Mouse (Mus musculus) cerebellum, adult (tissue): ENCODE results near the gene Nbas.

ENCODE experiments used
- ATAC-seq: cut with Nextera tagmentation; 2 replicates; pipeline ENCODE4 v1.9.2; 2017; ENCODE audit warnings: mild to moderate bottlenecking, moderate library complexity, mixed read lengths; ENCODE audit not compliant: insufficient number of reproducible peaks, low FRiP score, low TSS enrichment

The Nbas gene

DNA sequence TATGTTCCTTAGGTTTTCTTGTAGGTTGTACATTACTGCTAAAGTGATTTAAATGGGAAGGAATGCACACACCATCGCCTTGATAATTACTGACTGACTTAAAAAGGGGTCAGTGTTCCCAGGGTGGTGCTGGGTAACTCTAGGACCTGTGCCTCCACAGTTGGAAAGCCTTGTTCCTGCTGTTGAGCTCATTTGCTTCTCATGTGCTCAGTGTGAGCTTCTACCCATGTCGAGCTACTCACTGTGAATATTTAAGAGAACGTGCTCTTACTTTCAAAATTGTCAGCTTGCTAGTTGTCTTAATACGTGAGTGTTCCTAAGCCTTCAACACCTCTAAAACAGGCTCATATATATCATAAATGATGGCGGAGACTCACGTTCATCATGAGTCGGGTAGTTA is 112.6 kb downstream of the Nbas start:
- ATAC-seq = no peak

DNA sequence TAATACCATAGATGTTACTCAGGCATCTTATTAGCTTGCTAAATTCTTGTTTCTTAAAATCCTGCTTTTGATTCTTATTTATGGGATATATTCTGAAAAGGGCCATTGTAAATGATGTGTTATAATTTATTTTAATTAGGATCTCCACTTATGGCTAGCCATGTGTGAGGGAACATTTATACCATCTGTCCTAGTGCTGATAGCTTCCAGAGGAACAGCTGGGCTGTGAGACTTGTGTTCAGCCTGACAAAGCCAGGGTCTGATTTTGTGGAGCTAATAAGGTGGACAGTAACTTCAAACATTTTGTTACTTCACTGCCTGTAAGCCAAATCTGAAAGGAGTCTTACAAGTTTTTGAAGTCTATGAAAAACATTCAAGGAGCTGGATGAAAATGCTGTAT is 113.1 kb downstream of the Nbas start:
- ATAC-seq = no peak

DNA sequence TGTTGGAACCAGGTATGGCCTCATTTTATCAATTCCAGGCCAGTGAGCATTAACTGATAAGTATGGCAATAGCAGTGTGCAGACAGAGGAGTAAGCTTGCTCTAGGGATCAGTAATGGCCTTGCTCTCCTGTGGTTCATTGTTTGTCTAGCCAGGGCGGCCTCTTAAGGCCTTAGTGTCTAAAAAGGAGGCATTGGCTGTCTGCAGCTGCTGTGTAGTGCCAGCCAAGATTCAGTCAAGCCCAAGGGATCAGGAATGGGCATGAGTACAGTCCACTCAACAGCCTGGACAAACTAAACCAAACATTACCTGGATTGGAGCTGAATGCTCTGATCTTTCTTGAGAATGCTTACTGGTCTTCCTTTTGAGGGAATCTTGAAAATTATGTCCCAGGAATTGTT is 120.7 kb downstream of the Nbas start:
- ATAC-seq = no peak

DNA sequence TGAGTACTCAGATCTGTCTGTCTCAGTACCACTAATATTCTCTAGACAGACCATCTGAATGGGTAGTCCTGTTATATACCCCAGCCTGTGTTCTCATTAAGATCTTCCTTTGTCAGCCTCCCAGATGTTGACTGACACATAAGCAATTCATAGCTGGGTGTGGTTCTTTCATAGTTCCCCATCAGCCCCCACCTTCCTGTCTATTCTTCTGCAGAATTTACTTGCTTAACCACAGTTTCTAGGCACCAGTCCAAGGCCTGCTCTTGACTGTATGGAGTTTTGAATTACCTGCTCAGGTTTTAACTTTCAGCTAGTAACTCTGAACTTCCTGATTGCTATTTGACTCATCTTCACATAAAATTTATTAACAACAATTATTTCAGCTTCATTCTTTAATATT is 141.3 kb downstream of the Nbas start:
- ATAC-seq = no peak

DNA sequence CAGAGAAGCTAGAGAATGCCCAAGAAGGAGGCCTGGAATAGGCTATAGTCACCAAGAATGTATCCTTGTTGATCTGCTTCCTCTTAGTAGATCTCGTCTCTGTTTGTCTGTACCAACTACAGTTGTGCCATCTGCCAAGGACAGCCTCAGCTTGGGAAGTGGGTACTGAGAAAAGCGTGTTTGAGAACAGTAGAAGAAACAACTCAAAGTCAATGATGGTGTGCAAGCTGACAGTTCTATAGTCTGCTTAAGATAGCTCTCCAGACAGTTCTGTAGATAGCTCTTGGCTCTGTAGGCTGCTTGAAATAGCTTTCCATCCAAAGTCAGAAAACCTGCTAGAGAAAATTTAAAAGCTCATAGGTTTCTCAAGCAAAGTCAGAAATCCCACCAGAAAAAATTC is 149.7 kb downstream of the Nbas start:
- no peak for ATAC-seq

DNA sequence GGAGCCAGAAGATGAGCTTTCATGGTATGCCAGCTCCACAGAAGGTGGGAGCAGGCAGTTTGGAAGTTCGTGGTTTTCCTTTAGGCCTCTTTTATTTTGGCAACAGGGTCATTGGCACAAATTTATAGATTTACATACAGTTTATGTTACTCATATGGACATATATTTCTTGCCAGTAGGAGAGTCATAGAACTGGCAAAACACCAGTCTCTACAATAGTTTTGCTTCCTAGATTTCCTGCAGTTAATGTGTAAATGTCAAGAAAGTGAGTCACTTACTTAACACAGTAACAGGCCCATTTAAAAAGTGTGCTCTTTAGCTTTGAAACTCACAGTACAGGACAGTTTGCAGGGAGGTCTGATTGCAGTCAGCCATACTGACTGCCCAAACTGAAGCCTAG is 161.3 kb downstream of the Nbas start:
- no peak for ATAC-seq

DNA sequence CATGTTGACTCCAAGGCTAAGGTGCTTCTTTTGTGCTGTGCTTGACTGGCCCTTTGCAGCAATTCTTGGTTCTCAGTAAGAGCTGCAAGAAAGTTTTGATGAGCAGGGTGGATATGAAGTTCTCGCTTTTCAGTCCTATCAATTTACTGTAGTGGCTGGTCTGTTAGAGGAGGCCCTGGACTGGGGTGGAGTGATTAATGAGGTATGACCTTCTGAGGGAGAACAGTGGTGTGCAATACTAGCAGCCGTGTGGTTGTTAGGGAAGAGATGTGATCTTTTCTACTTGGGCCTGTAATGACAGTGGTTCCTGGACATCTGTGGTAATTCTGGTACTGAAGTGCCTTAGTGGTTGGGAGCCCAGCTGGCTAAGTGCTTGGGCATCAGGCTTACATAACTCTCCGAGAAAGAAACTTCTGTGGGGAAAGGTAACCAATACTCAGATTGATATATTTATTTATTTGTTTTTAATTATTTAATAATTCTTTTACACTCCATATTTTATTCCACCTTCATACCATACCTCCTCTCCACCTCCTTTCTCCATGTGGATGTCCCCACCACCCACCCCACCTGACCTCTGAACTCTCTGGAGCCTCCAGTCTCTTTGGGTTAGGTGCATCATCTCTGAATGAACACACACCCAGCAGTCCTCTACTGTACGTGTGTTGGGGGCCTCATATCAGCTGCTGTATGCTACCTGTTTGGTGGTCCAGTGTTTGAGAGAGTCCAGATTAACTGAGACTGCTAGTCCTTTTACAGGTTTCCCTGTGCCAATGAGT is 175.9 kb downstream of the Nbas start:
- no peak for ATAC-seq

DNA sequence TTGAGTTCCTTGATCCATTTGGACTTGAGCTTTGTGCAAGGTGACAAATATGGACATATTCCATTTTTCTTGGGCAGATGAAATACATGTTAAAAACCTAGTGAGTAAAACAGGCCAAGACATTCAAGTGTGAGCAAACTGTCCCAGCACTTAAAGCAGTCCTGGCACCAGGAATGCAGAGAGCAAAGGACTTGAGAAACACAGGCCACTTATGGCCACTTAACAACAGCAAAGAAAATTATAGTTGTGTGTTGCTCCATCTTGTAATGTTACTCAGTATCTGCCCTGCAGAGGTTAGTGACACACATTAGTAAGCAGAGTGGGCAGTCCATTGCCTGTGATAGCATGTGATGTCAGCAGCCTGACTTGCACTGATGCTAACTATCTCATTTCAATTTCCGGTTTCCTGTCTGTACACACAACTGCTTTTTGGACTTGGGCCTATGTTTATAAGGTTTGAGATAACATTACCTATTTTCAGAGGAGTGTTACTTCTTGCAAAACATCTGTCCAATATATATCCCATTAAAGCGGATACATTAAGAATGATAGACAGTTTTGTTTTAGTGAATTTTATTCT is 176.6 kb downstream of the Nbas start:
- ATAC-seq = no peak

DNA sequence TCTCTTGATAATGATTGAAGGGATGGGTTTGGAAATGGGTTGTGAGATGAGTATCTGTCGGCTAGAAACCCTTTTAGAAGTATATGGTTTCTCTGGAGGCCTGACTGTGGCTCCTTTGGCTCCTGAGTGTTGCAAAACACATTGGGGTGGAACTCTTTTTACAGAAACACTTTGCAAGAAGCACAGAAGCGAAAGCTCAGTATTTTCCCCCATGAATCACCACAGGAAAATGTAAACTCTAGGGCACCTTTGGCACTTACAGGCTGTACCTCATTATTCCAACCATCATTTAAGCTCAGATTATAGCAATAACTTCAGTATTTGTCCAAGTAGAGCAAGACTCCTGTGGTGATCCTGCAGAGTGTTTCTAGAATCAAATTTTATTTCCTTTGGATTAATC is 180.0 kb downstream of the Nbas start:
- no peak for ATAC-seq

DNA sequence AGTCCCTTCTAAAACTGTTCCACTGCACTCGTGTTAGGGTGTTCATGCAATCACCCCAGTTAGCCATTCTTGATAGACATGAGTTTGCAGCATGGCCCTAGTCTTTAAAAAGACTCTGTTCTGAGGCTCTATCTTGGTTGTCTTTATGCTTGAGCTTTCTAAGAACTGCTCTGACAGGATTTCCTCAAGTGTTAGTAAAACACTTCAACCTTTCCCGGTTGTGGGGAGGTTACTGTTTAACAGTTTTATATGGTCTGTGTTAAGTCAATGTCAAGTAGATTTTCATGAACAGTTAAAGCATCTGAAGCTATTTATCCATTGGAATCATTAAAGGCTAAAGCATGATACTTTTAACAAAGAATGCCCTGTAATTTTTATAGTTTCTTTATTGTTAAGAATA is 183.1 kb downstream of the Nbas start:
- no peak for ATAC-seq

DNA sequence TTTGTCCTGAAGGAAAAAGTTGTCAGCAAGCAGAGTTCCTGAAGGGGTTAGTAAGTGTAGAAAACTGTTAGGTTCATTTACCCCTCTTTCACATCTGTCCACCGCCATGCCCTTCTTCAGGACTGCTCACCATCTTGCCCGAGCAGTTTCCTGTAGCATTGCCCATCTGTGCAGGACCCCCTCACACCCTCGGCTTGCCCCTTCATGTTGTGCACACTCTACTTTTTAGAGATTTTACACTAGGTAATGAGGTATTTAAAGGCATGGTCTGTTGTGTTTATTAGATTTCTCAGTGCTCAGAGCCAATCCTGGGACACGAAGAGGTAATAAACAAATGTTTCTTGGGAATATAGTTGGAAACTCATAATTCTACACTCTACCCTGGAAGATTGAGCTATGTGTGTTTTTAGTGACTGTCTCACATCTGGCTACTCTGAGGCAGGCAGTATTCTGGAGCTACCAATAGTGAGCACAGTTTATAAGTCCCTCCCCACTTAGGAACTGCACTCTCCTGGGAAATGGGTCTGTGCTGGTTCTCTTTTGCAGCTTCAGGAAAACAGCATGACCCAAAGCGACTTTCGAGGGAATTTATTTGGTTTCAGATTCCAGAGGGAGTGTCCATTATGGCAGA is 191.4 kb downstream of the Nbas start:
- no peak for ATAC-seq

DNA sequence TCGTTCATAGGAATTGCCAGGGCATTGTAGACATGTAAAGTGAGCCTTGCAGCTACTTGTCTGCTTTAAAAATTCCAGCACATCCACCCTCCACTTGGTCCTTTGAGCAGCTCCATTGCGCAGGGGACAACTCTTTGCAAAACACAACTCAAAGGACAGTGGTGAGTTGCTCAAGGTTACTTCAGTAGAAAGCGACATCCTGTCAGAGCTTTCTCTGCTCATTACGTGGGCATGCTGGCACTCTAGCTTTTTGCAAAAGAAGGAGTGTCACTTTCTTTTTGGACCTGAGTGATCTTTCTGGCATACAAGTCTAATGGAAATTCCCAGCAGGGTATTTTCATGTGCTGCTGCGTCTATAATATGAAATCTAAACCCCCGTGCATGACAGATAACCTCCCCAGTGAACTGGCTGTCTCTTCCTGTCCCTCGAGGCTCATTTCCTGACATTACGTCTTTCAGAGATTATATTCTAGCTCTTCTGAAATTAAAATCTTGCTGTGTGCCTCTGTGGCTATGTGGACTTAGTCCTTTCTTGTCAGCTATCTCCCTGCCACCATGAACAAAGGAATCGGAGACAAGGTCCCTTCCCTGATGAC is 192.7 kb downstream of the Nbas start:
- ATAC-seq = no peak

DNA sequence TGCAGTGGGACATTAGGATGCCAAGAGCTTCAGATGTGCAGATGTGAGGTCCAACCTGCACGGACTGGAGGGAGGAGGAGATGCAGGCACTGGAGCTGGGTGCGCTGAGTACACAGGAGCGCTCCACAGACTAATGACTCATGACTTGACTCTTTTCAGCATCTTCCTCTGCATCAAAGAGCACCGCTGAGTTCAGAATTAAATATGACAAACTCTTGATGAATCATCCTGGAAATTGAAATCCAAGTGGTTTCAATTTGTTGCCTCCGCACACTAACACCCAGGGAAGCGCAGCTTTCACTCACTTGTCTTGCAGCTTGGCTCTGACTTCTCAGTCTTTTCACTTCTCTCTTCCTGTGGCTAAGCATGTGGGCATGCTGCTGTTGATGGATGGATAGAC is 193.5 kb downstream of the Nbas start:
- no peak for ATAC-seq

DNA sequence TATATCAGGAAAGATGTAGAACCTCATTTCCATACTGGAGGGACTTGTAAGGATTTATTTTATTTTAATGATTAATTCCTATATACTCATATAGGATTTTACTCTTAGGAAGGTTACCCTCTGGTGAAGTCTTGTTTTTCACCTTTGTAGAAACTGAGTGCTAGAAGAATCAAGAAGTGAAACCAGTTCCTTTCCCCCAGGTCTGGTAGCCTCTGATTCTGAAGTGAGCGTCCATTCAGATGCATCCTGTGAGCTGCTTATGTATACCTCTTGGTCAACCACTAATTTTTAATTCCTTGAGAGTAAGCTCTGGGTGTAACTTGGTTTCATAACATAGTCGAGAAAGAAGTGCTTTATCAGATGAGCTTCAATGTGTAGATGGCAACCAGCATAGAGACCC is 196.6 kb downstream of the Nbas start:
- no peak for ATAC-seq

DNA sequence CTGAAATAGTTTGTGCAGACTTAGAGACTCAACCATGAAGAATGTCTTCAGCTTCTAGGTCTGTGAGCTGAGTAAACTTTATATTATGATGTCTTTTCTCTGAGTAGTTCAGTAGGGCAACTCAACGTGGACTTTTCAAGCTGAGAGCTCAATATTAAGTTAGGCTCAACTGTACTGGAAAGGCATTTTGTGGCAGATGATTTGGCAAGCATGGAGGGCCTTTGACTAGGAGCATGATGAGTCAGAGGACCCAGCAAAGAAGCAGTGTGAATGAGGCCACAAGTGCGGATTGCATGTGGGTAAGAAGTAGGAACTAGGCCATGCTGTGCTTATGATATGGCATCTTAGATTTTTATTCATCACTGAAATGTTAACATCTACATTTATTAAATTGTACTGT is 205.9 kb downstream of the Nbas start:
- ATAC-seq = no peak

DNA sequence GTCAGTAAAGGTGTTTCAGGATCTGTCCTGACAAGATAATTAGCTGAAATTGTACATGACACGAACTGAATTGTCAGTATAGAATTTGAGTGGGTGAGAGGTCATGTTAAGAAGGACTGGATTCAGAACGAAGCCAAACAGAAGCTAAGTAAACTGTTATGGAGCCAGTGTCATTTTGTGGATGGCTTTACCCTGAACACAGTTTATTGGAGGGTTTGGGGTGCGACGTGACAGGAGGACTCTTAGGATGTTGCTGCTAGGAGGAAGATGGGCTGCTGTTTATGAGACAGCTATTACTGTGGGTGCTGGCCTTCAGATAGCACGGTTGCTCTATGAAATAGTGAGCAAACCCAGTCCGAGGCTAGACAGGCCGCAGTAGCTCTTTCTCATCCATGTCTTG is 210.2 kb downstream of the Nbas start:
- ATAC-seq = no peak

DNA sequence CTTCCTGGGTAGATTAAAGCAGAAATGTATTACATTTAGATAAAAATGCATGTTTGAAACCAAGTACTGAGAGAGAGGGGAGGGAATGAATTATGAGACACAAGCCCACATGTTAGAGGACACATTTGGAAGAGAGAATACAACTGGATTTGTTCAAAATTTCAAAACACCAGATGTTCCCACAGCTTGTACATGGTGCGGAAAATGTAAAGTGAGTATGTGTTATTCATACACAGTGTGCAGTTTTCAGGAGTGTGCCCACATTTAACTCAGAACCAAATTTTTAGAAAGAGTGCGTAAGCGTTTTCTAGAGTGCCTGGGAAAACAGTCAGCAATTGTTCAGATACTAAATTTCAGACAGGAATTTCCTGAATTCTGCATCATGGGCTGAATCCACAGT is 217.3 kb downstream of the Nbas start:
- no peak for ATAC-seq

DNA sequence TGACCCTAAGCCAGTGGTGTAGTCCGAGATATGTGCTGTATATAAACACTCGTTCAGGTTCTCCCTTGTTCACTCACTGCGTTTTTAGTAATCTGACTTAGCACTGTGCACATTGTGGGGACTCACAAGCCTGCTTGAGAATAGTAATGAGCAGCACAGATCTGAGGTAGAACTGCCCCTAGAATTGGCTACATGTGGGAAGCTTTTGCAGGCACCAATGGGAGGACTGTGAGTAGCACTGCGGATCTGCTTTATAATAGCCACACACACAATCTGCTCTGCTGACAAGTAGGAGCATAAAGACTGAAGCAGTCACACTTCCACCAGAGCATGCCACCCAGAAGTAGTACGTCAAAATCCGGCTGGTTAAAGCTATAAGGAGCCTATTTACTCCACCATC is 228.3 kb downstream of the Nbas start:
- no peak for ATAC-seq

DNA sequence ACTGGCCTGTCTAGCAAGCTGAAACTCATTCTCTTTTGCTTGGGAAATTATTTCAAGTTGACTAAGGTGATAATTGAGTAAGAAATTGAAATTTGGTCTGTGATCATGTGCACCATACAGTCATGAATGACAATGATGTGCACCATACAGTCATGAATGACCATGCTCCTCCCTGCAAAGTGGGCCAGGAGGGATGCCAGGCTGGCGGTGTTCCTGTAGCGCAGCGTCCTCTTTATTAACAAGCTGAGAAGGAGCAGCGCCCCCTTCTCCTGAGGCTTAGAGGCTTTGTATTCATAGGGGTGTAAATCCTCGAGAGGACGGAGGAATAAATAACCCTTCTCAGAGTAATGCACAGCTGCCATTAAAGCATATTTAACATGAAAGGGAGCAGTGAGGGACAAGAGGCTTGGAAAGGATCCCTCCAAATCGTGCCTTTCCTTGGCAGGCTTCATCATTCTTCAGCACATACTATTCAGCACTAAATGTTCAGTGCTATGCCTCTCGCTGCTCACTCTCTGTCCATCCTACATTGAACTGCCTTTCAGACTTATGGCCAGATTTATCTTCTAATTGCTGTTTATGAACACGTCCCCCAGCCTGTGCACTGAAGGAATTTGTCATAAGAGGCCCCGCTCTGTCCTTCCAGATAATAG is 230.4 kb downstream of the Nbas start:
- ATAC-seq = no peak

DNA sequence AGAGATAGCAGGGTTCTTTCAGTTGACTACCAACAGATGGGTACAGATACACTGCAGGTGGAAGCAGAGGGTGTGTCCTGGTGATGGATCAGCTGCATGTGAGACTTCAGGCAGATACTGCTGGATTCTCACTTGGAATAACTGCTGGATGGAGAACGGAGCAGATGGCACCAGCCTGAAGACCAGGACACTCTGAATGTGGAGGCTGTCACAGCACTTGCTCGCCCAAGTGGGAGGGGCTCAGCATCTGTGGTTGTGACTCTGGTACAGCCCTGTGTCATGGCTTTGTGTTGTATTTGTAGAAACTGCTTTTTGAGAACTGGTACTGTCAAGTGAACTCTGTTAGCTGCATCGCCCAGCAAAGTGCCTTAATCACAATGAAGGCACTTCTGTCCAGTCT is 231.3 kb downstream of the Nbas start:
- ATAC-seq = no peak

DNA sequence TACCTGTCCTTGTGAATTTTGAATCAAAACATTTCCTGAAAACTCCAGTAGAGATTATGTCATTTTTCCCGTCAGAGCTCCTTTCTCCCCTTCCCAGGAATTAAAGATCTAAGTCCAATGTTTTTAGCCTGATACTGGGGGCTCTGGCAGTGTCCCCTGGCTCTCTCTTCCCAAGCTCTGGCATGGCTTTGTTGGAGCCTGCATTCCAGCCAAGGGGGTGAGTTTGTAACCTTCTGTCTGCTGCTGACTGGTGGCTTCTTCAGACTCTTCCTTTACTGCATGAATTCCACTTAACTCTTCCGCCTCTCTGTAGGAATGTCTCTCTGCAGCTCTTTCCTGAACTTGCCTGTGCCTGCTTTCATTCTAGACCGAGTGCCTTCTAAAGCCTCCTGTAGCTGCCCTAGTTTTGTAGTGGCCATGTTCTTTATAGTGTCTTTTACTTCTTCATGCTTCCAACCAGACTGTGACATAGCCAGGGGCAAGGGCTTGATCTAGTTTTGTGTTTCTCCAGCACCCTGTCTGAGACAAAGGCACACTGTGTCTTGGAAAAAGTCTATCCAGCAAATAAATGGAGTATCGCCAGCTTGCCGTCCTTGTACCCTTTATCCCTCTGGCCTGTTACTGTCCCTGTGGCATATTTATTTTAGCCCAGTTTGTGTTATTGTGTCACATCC is 236.0 kb downstream of the Nbas start:
- peak; percentile 67 for ATAC-seq
